In the genomic region with DNA sequence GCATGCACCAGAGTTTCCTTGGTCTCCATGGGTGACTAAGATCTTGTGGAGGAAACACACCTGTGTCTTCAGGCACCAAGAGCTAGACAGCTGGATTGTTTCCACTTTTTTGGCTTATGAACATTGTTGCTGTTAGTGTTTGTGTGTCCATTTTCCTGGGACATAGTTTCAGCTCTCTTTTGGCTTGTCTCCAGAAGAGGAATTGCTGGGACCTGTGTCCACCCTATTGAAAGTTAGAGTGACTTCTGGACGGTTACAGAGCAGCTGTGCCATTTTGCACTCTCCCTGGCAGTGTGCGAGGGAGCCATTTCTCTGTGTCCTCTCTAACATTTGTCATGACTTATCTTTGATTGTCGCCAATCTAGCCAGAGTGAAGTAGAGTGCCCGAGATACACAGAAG, we compare ENCODE assay signal across 27 mouse cellular contexts. TPM values are rescaled to one million over a fixed set of nuclear protein-coding genes. Genes with fewer than 3 reads are reported as not detected.
DNase-seq lines count a peak whose midpoint lies in the region; ATAC-seq lines count a peak whose summit lies in the region.
"Had no signal": no experiment of that assay in that cellular context is flagged by ENCODE, and none has a peak within 500 bp of the region (broad histone marks: within the 10 kb centered on the region; RNA-seq: fewer than 3 reads in every experiment).

No protein-coding gene starts in this region.

- WGBS in midbrain, embryonic 12.5 days = 77% methylated on average over 4 of the region's 4 CpGs
- 74% methylated on average over 4 of the region's 4 CpGs for WGBS in midbrain, embryonic 16.5 days

- no peaks in the 10 kb centered on the region for H3K9me3 ChIP-seq in midbrain, embryonic 12.5 days
- no peaks in the 10 kb centered on the region for H3K9me3 ChIP-seq in midbrain, embryonic 16.5 days (replicated peaks; ENCODE audit: control insufficient read depth, low read length, poor library complexity, severe bottlenecking)
- H3K9me3 ChIP-seq: embryonic facial prominence, embryonic 12.5 days; embryonic facial prominence, embryonic 15.5 days; hindbrain, embryonic 12.5 days; hindbrain, embryonic 15.5 days had no signal

- H3K4me3 ChIP-seq in midbrain, embryonic 12.5 days = no peak overlapping the region
- H3K4me3 ChIP-seq in midbrain, embryonic 16.5 days (ENCODE audit: low read depth, low read length) = no peak overlapping the region
- H3K4me3 ChIP-seq: embryonic facial prominence, embryonic 12.5 days; embryonic facial prominence, embryonic 15.5 days; hindbrain, embryonic 12.5 days; hindbrain, embryonic 15.5 days had no signal

- intact Hi-C loops in heart, postnatal 36 days (cut with DNase I) = loop anchor here (5.0 kb wide), 1 partner anchor 51 kb away; the partner anchor contains the start of gene Irx3

- no peak overlapping the region for H3K9ac ChIP-seq in midbrain, embryonic 12.5 days (replicated peaks)
- no peak overlapping the region for H3K9ac ChIP-seq in midbrain, embryonic 16.5 days (ENCODE audit: low read depth, low read length)
- H3K9ac ChIP-seq: embryonic facial prominence, embryonic 12.5 days; embryonic facial prominence, embryonic 15.5 days; forebrain, postnatal 0 days; hindbrain, embryonic 12.5 days; hindbrain, embryonic 15.5 days had no signal

- H3K4me2 ChIP-seq in midbrain, embryonic 12.5 days (replicated peaks) = no peak overlapping the region
- H3K4me2 ChIP-seq in midbrain, embryonic 16.5 days (ENCODE audit: low read length) = no peak overlapping the region
- H3K4me2 ChIP-seq: embryonic facial prominence, embryonic 12.5 days; embryonic facial prominence, embryonic 15.5 days; heart, embryonic 11.5 days; hindbrain, embryonic 12.5 days; hindbrain, embryonic 15.5 days had no signal

- 0 out of 2 replicates have a peak overlapping the region, but pooled peaks have one; percentile 20 for H3K27ac ChIP-seq in midbrain, embryonic 12.5 days (replicated peaks)
- H3K27ac ChIP-seq in midbrain, embryonic 16.5 days (ENCODE audit: low read length) = no peak overlapping the region
- H3K27ac ChIP-seq: embryonic facial prominence, embryonic 12.5 days; embryonic facial prominence, embryonic 15.5 days; hindbrain, embryonic 12.5 days; hindbrain, embryonic 15.5 days had no signal

- no peaks in the 10 kb centered on the region for H3K36me3 ChIP-seq in midbrain, embryonic 12.5 days
- H3K36me3 ChIP-seq in midbrain, embryonic 16.5 days (ENCODE audit: control insufficient read depth, insufficient read depth, low read length) = no peaks in the 10 kb centered on the region
- H3K36me3 ChIP-seq: embryonic facial prominence, embryonic 12.5 days; embryonic facial prominence, embryonic 15.5 days; G1E; hindbrain, embryonic 12.5 days; hindbrain, embryonic 15.5 days had no signal

- H3K4me1 ChIP-seq in midbrain, embryonic 12.5 days = peaks cover 9% of the 10 kb centered on the region; the same call in 1 of the 2 replicates
- no peaks in the 10 kb centered on the region for H3K4me1 ChIP-seq in midbrain, embryonic 16.5 days (ENCODE audit: control insufficient read depth, insufficient read depth, low read length)
- H3K4me1 ChIP-seq: embryonic facial prominence, embryonic 12.5 days; embryonic facial prominence, embryonic 15.5 days; hindbrain, embryonic 15.5 days had no signal

- peaks cover 86% of the 10 kb centered on the region for H3K27me3 ChIP-seq in midbrain, embryonic 12.5 days
- 0 out of 2 replicates have a peak, but pooled peaks cover 4% of the 10 kb centered on the region for H3K27me3 ChIP-seq in midbrain, embryonic 16.5 days (ENCODE audit: control insufficient read depth, insufficient read depth, low read depth, low read length)
- H3K27me3 ChIP-seq: CH12.LX; embryonic facial prominence, embryonic 15.5 days; hindbrain, embryonic 15.5 days had no signal

- ATAC-seq in midbrain, embryonic 12.5 days (ENCODE audit: low FRiP score, low read depth) = no peak
- ATAC-seq in midbrain, embryonic 16.5 days = no peak
- ATAC-seq: forebrain, embryonic 14.5 days; forebrain, postnatal 0 days; Patski had no signal

- DNase-seq in heart, postnatal 4 days = peak; percentile 37
- DNase-seq in heart, postnatal 36 days = no peak
- peak; percentile 29 to 54 for DNase-seq in lung, postnatal 4 days
- no peak for DNase-seq in left cerebral cortex, adult 8-10 months (ENCODE audit: low spot score in 2 of 2)
- DNase-seq: adrenal gland, postnatal 10 days; adrenal gland, postnatal 36 days; B cell, adult 2 months; cerebellum, adult 11 months; cerebellum, adult 2 months; cerebellum, adult 9-11 months; cerebellum, postnatal 25 days; forebrain, postnatal 0 days; gastrocnemius, postnatal 36 days had no signal

RNA-seq across cellular contexts. Expression of gene Irx3, which starts 51.5 kb away (rescaled TPM):
- total RNA-seq in heart, postnatal 4 days (2021) = 10 to 100 TPM; 24.0 to 29.3 TPM
- total RNA-seq in heart, postnatal 36 days (2021) = 10 to 100 TPM; 30.0 to 41.2 TPM
- polyA plus RNA-seq in midbrain, embryonic 12.5 days (2016; fragmentation: Nextera tagmentation; extraction: Ambion mirVana) = 73.4 and 73.9 TPM in 2 replicates
- polyA plus RNA-seq in midbrain, embryonic 16.5 days (2015; fragmentation: Nextera tagmentation; extraction: Ambion mirVana) = 16.2 and 16.9 TPM in 2 replicates
- under 1 TPM; 0.22 to 0.78 (median 0.33) TPM for total RNA-seq in left cerebral cortex, adult 8-10 months (2022)
- total RNA-seq: CH12.LX; common myeloid progenitor, adult 5-6 weeks; granulocyte monocyte progenitor cell, adult 5-6 weeks; hematopoietic stem cell, adult 5-6 weeks had no signal
- polyA plus RNA-seq: G1E had no signal

Comparison
In these comparisons a context has a peak if more than half of its experiments do, and no peak if none do; other contexts are left out.
1. DNase-seq: peak in heart, postnatal 4 days (single experiment) and lung, postnatal 4 days (2 of 2); none in heart, postnatal 36 days (0 of 2) and left cerebral cortex, adult 8-10 months (0 of 2).
2. RNA of gene Irx3, which starts 51.5 kb away (total RNA-seq): 30.0 to 41.2 TPM in heart, postnatal 36 days and 24.0 to 29.3 TPM in heart, postnatal 4 days; 0.22 to 0.78 TPM in left cerebral cortex, adult 8-10 months; every median in the first group is over 10 times any median in the second.